Mouse (Mus musculus) thymus, adult 2 months (tissue): ENCODE data around the gene Carns1.

Experiments used
- CTCF ChIP-seq: fragments of 200-500 bp; IDR thresholded peaks from 2 replicates; pipeline ENCODE4 v1.5.1; 2012; ENCODE audit warnings: mild to moderate bottlenecking, control low read depth, low read length, moderate library complexity, borderline replicate concordance; ENCODE audit not compliant: control insufficient read depth, poor library complexity, insufficient read depth; ENCODE audit errors: extremely low read depth
- POLR2A ChIP-seq: fragments of 200-500 bp; IDR thresholded peaks from 2 replicates; pipeline ENCODE4 v1.6.1; 2012; ENCODE audit warnings: mild to moderate bottlenecking, low read length, control low read depth, moderate library complexity; ENCODE audit not compliant: control insufficient read depth, poor library complexity, insufficient read depth; ENCODE audit errors: extremely low read depth

GRCm38 (mm10) chr19:4140147-4140546 is 35.1 kb downstream of the Carns1 start:
- TF ChIP-seq POLR2A (no peak), CTCF (no peak)
